Mouse (Mus musculus) Muller cell, postnatal 12 days (primary cell): ENCODE measurements around the gene Copg2.
A peak's percentile ranks its signal among the peaks of the same experiment; 100 is the strongest.
"Not testable (repeated sequence)": the region's sequence is repeated elsewhere in the genome, so short reads cannot be mapped to it uniquely, and the experiment has no call there.

Experiments used
- DNase-seq: peaks from one replicate; pipeline ENCODE4 v3.0.0-alpha.2; 2015; ENCODE audit errors: inconsistent ontology term

Gene Copg2

GRCm38 (mm10) chr6:30813626-30814025, 83.0 kb downstream of the Copg2 start:
- DNase-seq, result no peak

GRCm38 (mm10) chr6:30805053-30805752, 91.4 kb downstream of the Copg2 start:
- no peak for DNase-seq

GRCm38 (mm10) chr6:30804389-30805052, 92.1 kb downstream of the Copg2 start:
- peak; percentile 4 for DNase-seq

GRCm38 (mm10) chr6:30802915-30803314, 93.7 kb downstream of the Copg2 start:
- DNase-seq, result not testable (repeated sequence)

GRCm38 (mm10) chr6:30751209-30751608, 145.4 kb downstream of the Copg2 start:
- DNase-seq, result no peak

- no peak for DNase-seq
Measured at GRCm38 (mm10) chr6:30750482-30750881, 146.1 kb downstream of the Copg2 start.

GRCm38 (mm10) chr6:30749892-30750291, 146.7 kb downstream of the Copg2 start:
- no peak for DNase-seq

- no peak for DNase-seq
Measured at GRCm38 (mm10) chr6:30749042-30749689, 147.4 kb downstream of the Copg2 start.

GRCm38 (mm10) chr6:30748358-30748910, 148.2 kb downstream of the Copg2 start:
- DNase-seq, result no peak

- no peak for DNase-seq
Measured at GRCm38 (mm10) chr6:30747631-30748357, 148.8 kb downstream of the Copg2 start.

GRCm38 (mm10) chr6:30745591-30745990, 151.0 kb downstream of the Copg2 start:
- no peak for DNase-seq

- no peak for DNase-seq
Measured at GRCm38 (mm10) chr6:30744846-30745245, 151.7 kb downstream of the Copg2 start.

GRCm38 (mm10) chr6:30739177-30739747, 157.3 kb downstream of the Copg2 start:
- peak; percentile 57 for DNase-seq

- peak; percentile 25 for DNase-seq
Measured at GRCm38 (mm10) chr6:30738464-30739006, 158.1 kb downstream of the Copg2 start.

GRCm38 (mm10) chr6:30737548-30738463, 158.8 kb downstream of the Copg2 start:
- peak; percentile 84 for DNase-seq

GRCm38 (mm10) chr6:30736864-30737547, 159.6 kb downstream of the Copg2 start:
- peak; percentile 84 for DNase-seq

- peak; percentile 68 for DNase-seq
Measured at GRCm38 (mm10) chr6:30736372-30736762, 160.2 kb downstream of the Copg2 start.

- peak; percentile 74 for DNase-seq
Measured at GRCm38 (mm10) chr6:30735728-30736371, 160.7 kb downstream of the Copg2 start.
